Mouse (Mus musculus) small intestine, adult 2 months (tissue): ENCODE results near the gene Tprgl. TPM values are rescaled to one million over a fixed set of nuclear protein-coding genes. Genes with fewer than 3 reads are reported as not detected.

Experiments
- H3K27ac ChIP-seq: fragments of 200-500 bp; 2 replicates; pipeline ENCODE4 v1.5.1; 2012; ENCODE audit warnings: low read depth, low read length, control low read depth, inconsistent platforms; ENCODE audit not compliant: insufficient read depth
- H3K27me3 ChIP-seq: fragments of 200-500 bp; 2 replicates; pipeline ENCODE4 v1.6.1; 2012; ENCODE audit warnings: mild to moderate bottlenecking, moderate library complexity, low read length, inconsistent platforms; ENCODE audit not compliant: control insufficient read depth, insufficient read depth
- H3K36me3 ChIP-seq: fragments of 200-500 bp; 2 replicates; pipeline ENCODE4 v1.6.1; 2012; ENCODE audit warnings: mild to moderate bottlenecking, low read length, control low read depth, inconsistent platforms; ENCODE audit not compliant: control insufficient read depth, insufficient read depth
- H3K4me1 ChIP-seq: fragments of 200-500 bp; 2 replicates; pipeline ENCODE4 v1.6.1; 2012; ENCODE audit warnings: low read length, inconsistent platforms, mixed read lengths; ENCODE audit not compliant: control insufficient read depth, insufficient read depth, insufficient read length
- H3K4me3 ChIP-seq: fragments of 200-500 bp; 2 replicates; pipeline ENCODE4 v1.5.1; 2012; ENCODE audit warnings: low read depth, mild to moderate bottlenecking, control low read depth, inconsistent platforms, low read length, moderate library complexity
- CTCF ChIP-seq: fragments of 200-500 bp; IDR thresholded peaks from 2 replicates; pipeline ENCODE4 v1.5.1; 2012; ENCODE audit warnings: low read depth, mild to moderate bottlenecking, control low read depth, inconsistent platforms, low read length, moderate library complexity, mixed read lengths; ENCODE audit not compliant: insufficient replicate concordance, insufficient read length; ENCODE audit errors: extremely low read depth
- POLR2A ChIP-seq: fragments of 200-500 bp; IDR thresholded peaks from 2 replicates; pipeline ENCODE4 v1.6.1; 2012; ENCODE audit warnings: low read depth, mild to moderate bottlenecking, control low read depth, inconsistent platforms, low read length, moderate library complexity
- WGBS: fragments of 180-500 bp; shearing (Covaris S2); methylation state at CpG from one replicate; pipeline ENCODE4 v1.1.7; 2018; 5-methylcytosine and 5-hydroxymethylcytosine counted together
- polyA plus RNA-seq: library from polyadenylated mRNA; depleted of rRNA; stranded (reverse); fragments of >200 nt; gene quantifications from 2 replicates; pipeline ENCODE4 v1.2.3, GENCODE M21; 2012; rRNA removed

Gene Tprgl
- polyA plus RNA-seq, 1 experiment = 129 TPM

DNA sequence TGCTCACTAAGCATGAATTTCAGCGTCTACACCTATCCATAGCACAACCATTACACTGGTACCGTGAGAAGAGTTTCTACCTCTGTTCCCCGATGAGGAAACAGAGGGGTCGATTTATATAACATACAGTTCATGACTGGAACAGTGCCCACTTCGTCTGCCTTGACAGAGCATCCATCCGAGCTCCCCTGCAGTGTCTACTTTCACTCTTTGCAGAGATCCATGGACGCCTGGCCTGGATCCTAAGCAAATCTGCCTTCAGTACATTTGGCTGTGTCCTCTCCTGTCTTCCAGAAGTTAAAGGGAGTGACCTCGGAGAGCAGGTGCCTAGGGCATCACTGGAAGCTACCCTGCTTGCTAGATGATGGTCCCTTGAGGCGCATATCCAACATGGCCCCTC is 41.3 kb downstream of the Tprgl start:
- Histone ChIP-seq H3K27ac (no peak overlapping the region), H3K4me3 (no peak overlapping the region), H3K27me3 (no peaks in the 10 kb centered on the region), H3K4me1 (no peaks in the 10 kb centered on the region), H3K36me3 (no peaks in the 10 kb centered on the region)
- 56% methylated on average over 9 of the region's 9 CpGs for WGBS
- TF ChIP-seq POLR2A (no peak), CTCF (no peak)

DNA sequence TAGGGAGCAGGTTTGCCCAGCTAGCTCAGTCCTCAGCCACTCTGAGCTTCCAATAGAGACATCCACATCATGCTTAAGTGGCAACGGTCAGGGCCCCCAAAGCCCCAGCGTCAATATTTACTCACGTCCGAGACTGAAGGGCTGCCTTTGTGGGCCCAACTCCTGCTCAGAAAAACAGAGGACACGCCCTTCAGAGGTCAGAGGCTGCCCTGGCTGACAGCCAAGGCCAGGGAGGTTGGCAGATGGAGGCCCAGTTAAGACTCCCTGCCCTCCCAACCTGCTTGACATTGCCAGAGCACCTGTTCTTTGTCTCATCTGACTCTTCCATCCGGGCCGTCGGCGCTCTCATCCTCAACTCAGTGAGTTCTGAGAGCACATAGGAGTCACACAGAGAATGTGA is 41.7 kb downstream of the Tprgl start:
- H3K4me1 ChIP-seq = no peaks in the 10 kb centered on the region
- no peaks in the 10 kb centered on the region for H3K36me3 ChIP-seq
- TF ChIP-seq POLR2A (no peak), CTCF (no peak)
- H3K4me3 ChIP-seq = no peak overlapping the region
- H3K27ac ChIP-seq = no peak overlapping the region
- H3K27me3 ChIP-seq = no peaks in the 10 kb centered on the region
- 23% methylated on average over 9 of the region's 9 CpGs for WGBS

DNA sequence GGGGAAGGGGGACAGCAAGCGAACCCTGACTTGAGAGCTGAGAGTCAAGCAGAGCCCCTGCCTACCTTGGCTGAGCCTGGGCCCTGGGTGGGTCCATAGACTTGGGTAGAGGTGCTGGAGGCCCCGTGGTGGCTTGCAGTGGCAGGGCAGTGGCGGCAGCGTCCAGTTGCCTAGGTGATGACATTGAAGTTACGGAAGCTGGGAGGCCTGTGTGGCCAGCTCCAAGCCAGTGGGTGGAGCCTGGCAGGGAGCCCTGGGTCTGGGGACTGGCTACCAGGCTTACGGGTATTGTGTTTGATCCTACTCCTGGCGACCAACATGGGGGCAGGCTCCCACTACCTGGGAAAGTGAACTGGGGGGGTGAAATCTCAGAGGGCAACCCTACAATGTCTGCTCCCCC is 44.0 kb downstream of the Tprgl start:
- 48% methylated on average over 7 of the region's 7 CpGs for WGBS
- Histone ChIP-seq H3K4me3 (no peak overlapping the region), H3K27ac (no peak overlapping the region), H3K4me1 (no peaks in the 10 kb centered on the region), H3K27me3 (no peaks in the 10 kb centered on the region), H3K36me3 (no peaks in the 10 kb centered on the region)
- no peak for TF ChIP-seq POLR2A
- no peak for TF ChIP-seq CTCF

DNA sequence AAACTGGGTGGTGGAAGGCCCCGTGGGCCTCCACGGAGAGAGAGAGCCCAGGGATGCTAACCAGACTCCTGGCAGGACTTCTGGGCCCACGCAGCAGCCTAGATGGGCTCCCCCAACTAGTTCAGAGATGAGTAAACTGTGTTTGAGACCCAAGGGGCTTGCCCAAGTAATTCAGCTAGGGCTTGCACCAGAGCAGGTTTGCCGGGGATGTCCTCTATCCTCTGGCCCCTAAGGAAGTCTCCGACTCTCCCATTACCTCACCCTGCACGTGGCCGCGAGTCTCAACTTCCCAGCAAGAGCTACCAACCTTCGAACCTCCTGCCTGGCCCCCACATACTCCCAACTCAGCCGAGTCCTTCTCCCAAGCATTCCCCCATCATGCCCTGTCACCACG is 50.6 kb downstream of the Tprgl start:
- no peak overlapping the region for H3K27ac ChIP-seq
- TF ChIP-seq CTCF (no peak), POLR2A (no peak)
- H3K4me1 ChIP-seq = peaks cover 2% of the 10 kb centered on the region; the same call in 1 of the 2 replicates
- no peak overlapping the region for H3K4me3 ChIP-seq
- H3K36me3 ChIP-seq = no peaks in the 10 kb centered on the region
- no peaks in the 10 kb centered on the region for H3K27me3 ChIP-seq
- WGBS = 70% methylated on average over 11 of the region's 11 CpGs

DNA sequence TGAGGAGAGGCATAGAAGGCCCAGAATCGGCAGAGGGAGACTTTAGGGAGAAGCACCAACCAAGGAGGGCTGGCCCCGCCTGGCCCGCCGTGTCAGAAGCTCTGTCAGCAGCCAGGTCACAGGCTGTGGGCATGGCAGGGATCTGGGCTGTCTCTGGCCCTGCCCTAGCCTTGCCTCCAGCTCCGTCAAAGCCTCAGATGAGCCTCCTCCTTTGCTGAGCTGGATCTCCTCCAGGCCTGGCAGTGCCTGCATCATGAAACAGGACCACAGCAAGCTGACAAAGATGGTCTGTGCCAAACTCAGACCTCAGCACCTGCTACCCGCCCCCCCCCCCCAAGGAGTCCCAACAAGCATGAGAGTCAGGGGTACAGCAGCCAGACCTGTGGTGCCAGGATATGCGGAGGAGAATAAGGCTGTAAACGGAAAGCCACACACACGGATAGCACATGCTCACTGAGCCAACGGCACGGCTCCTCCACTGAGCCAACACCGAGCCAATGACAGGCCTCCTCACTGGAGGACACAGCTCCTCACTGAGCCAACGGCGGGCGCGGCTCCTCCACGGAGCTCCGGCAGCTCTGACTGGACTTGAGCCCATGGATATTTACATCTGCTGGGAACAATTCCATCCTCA is 51.1 kb downstream of the Tprgl start:
- Histone ChIP-seq H3K27me3 (no peaks in the 10 kb centered on the region), H3K4me3 (no peak overlapping the region), H3K36me3 (no peaks in the 10 kb centered on the region), H3K27ac (no peak overlapping the region), H3K4me1 (peaks cover 2% of the 10 kb centered on the region; the same call in 1 of the 2 replicates)
- WGBS = 17% methylated on average over 18 of the region's 18 CpGs
- TF ChIP-seq CTCF (no peak), POLR2A (no peak)

Other genes with a start within 250 kb of the Tprgl start
- 32.7 and 43.1 TPM in 2 replicates for gene A430005L14Rik, start 203.4 kb downstream of the Tprgl start, polyA plus RNA-seq
- gene Dffb, start 185.5 kb downstream of the Tprgl start, polyA plus RNA-seq = 15.4 and 30.5 TPM in 2 replicates
- gene Cep104, start 185.5 kb downstream of the Tprgl start, polyA plus RNA-seq = 5.5 and 9.3 TPM in 2 replicates
- 33.6 and 63.5 TPM in 2 replicates for gene Lrrc47, start 148.9 kb downstream of the Tprgl start, polyA plus RNA-seq
- 6.5 and 11.0 TPM in 2 replicates for gene Smim1, start 134.4 kb downstream of the Tprgl start, polyA plus RNA-seq
- gene Ccdc27, start 118.0 kb downstream of the Tprgl start, polyA plus RNA-seq = not detected in 2 replicates
- 0.14 and 0.58 TPM in 2 replicates for gene Trp73, start 20.5 kb downstream of the Tprgl start, polyA plus RNA-seq
- gene Wrap73, start 18.3 kb downstream of the Tprgl start, polyA plus RNA-seq = 10.9 and 16.9 TPM in 2 replicates
- 1.7 and 3.5 TPM in 2 replicates for gene Megf6, start 10.1 kb upstream of the Tprgl start, polyA plus RNA-seq
- 69.0 and 179 TPM in 2 replicates for gene Arhgef16, start 141.0 kb upstream of the Tprgl start, polyA plus RNA-seq
- gene B230104I21Rik, start 175.5 kb upstream of the Tprgl start, polyA plus RNA-seq = not detected in 2 replicates